Mouse (Mus musculus): ENCODE measurements around the gene Ell2.
"Not testable (repeated sequence)": the region's sequence is repeated elsewhere in the genome, so short reads cannot be mapped to it uniquely, and the experiment has no call there.

Gene Ell2

GRCm38 (mm10) chr13:75706457-75706856 lies at the start of gene Ell2:
Gene Ell2 (plus strand): TSS chr13:75706757.
- in situ Hi-C loops (cut with MboI, MseI) = loop anchor here (5.0 kb wide), 1 partner anchor 91 kb away; no protein-coding TSS in a partner anchor

GRCm38 (mm10) chr13:75685438-75685837 lies 21.1 kb upstream of the Ell2 start:
- in situ Hi-C loops (cut with MboI, MseI) = no loop called here

GRCm38 (mm10) chr13:75686995-75687394 lies 19.6 kb upstream of the Ell2 start:
- in situ Hi-C loops (cut with MboI, MseI) = no loop called here

DNA sequence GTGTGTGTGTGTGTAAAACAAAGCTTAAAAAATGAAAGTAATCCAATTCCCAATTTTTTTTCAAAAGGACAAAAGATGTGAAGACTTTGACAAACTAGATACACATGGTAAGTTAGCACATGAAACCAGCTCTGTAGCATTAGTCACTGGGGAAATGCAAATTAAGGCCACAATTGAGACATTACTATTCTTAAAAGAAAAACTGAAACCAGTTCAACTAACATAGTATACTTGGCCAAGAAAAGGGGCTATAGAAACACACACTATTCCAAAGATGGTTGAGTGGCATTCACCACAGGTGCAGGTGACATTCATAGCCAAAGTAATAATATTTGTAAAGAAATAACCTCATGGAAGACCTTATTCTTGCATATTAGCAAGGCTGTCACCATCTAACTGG lies 14.9 kb upstream of the Ell2 start:
- in situ Hi-C loops (cut with MboI, MseI) = no loop called here

- in situ Hi-C loops (cut with MboI, MseI) = no loop called here
Observed at GRCm38 (mm10) chr13:75693081-75693480, 13.5 kb upstream of the Ell2 start.

DNA sequence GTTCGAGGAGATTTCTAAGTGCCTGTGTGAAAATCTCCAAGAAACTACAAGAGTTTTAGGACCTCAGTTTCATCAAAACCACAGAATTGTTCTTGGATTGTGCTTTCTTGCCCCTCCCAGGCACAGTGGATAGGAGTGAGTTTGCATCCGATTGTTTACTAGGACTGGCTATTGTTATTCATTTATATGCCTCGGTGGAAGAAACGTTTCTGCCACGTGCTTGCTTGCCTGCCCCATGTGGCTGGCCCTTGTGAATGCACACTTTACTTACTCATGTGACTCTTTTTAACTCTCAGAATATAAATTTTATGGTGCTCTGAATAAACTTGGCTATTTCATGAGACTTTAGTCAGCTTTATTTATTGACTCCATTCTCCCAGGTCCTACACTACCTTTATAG lies 3.7 kb upstream of the Ell2 start:
- in situ Hi-C loops (cut with MboI, MseI) = no loop called here

- in situ Hi-C loops (cut with MboI, MseI) = loop anchor here (5.0 kb wide), 1 partner anchor 90 kb away; no protein-coding TSS in a partner anchor
Observed at GRCm38 (mm10) chr13:75706882-75707816, 592 bp downstream of the Ell2 start.

DNA sequence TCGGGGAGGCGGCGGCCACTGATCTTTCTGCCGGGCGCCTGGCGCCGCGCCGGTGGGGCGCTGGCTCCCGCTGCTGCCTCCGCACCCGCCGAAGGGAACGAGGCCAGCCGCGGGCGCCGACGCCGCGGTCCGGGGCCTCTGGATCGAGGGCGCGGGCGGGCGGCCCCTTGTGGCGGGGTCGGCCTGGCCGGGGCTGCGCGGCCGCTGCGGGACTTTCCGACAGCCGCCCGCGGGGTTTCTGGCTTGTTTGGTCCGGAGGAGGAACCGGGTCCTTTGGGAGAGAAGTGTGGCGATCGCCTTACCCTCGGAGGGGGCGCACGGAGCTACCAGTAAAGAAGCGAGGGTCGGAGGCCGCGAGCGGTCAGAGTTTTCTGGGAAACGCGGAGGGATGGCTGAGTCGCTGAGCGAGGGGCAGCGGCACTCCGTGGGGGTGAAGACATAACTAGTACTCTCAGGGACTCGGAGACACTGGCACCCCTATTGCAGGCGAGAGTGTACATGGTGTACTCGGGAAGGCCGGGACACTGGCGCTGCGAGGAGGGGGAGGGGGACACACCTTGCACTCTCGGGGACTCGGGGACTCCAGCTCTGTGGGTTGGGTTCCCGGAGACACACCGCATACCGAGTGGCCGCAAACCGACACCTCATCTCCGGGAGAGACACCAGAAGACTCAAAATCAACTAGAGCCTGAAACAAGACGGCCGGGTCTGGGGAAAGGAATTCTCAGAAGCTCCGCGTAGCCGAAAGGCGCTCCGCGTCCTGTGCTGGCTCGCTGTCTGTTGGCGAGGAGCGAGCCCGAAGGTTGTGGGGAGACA lies 1.5 kb downstream of the Ell2 start:
- in situ Hi-C loops (cut with MboI, MseI) = loop anchor here (5.0 kb wide), 1 partner anchor 89 kb away; no protein-coding TSS in a partner anchor

GRCm38 (mm10) chr13:75708637-75709002 lies 2.1 kb downstream of the Ell2 start:
- in situ Hi-C loops (cut with MboI, MseI) = loop anchor here (5.0 kb wide), 1 partner anchor 89 kb away; no protein-coding TSS in a partner anchor

GRCm38 (mm10) chr13:75709026-75709778 lies 2.6 kb downstream of the Ell2 start:
- in situ Hi-C loops (cut with MboI, MseI) = loop anchor here (5.0 kb wide), 1 partner anchor 88 kb away; no protein-coding TSS in a partner anchor

GRCm38 (mm10) chr13:75710152-75710551 lies 3.6 kb downstream of the Ell2 start:
- in situ Hi-C loops (cut with MboI, MseI) = no loop called here

GRCm38 (mm10) chr13:75711517-75711916 lies 5.0 kb downstream of the Ell2 start:
- in situ Hi-C loops (cut with MboI, MseI) = not testable (repeated sequence)

GRCm38 (mm10) chr13:75712544-75712943 lies 6.0 kb downstream of the Ell2 start:
- in situ Hi-C loops (cut with MboI, MseI) = not testable (repeated sequence)

- in situ Hi-C loops (cut with MboI, MseI) = no loop called here
Observed at GRCm38 (mm10) chr13:75714407-75714806, 7.8 kb downstream of the Ell2 start.

GRCm38 (mm10) chr13:75717638-75718302 lies 11.2 kb downstream of the Ell2 start:
- in situ Hi-C loops (cut with MboI, MseI) = no loop called here

GRCm38 (mm10) chr13:75718376-75718775 lies 11.8 kb downstream of the Ell2 start:
- in situ Hi-C loops (cut with MboI, MseI) = no loop called here

DNA sequence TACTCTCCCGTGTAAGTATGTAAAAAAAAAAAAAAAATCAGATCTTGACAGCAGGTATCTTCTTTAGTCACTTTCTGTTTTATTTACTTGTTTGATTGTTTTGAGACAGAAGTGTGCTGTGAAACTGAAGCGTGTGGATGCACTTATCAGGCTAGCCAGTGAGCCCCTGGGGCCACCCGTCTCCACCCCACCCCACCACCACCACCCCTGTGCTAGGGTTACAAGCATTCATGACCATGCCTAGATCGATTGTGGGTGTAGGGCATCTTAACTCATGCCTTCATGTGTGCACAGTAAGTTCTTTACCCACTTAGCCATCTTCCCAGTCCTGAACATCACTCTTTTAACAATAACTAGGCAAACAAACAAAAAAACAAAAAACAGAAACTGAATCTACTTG lies 13.1 kb downstream of the Ell2 start:
- in situ Hi-C loops (cut with MboI, MseI) = loop anchor here in 1 of 2 experiments (10.0 kb wide), 1 partner anchor 965 kb away; no protein-coding TSS in a partner anchor

DNA sequence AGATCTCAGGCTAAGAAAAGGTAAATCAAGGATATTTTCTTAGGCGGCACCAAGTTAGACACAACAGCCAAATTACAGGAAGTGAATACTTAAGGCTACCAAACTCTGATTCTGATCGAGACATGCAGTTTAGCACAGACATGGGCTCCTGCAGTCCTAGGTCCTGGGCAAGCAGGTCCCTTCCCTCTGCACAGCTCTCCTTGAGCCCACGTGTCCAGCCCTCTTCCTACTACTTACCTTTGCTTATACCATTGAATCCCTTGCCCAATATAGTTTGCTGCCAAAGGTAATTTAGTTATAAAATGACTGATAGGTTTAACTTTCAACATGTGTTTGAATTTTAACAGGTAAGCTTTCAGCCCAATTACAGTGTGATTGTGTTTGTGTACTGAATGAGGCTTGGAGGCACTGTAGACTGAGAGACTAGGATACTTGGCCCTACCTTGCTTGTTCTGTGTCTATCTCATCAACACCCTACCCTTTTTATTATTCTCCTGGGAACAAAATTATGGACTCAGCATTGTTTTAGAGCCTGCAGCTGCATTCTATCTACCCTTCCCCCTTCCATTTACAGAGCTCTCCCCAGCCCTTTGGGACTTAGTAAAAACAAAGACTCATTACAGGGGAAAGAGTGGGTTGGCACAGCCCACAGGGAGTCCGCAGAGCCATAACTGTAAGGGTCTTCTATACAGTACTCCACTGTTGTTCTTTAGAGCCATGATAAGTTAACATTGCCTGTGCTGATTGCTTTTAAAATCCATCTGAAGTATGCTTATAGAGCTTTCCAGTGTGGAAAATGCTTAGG lies 20.2 kb downstream of the Ell2 start:
- in situ Hi-C loops (cut with MboI, MseI) = loop anchor here in 1 of 2 experiments (10.0 kb wide), 1 partner anchor 958 kb away; no protein-coding TSS in a partner anchor

- in situ Hi-C loops (cut with MboI, MseI) = loop anchor here in 1 of 2 experiments (10.0 kb wide), 1 partner anchor 957 kb away; no protein-coding TSS in a partner anchor
Observed at GRCm38 (mm10) chr13:75727932-75728331, 21.4 kb downstream of the Ell2 start.

GRCm38 (mm10) chr13:75729834-75730233 lies 23.3 kb downstream of the Ell2 start:
- in situ Hi-C loops (cut with MboI, MseI) = loop anchor here in 1 of 2 experiments (10.0 kb wide), 1 partner anchor 955 kb away; no protein-coding TSS in a partner anchor
